Mouse (Mus musculus) neural tube, embryonic 12.5 days (tissue): ENCODE results near the gene Inca1. TPM values are rescaled to one million over a fixed set of nuclear protein-coding genes. Genes with fewer than 3 reads are reported as not detected.

Experiments used
- ATAC-seq: fragments of 200-750 bp; cut with Nextera tagmentation; 2 replicates; pipeline ENCODE4 v1.8.0; 2017; ENCODE audit warnings: low read depth, mild to moderate bottlenecking, moderate TSS enrichment, moderate library complexity; ENCODE audit not compliant: low FRiP score
- H3K27ac ChIP-seq: fragments of 300-500 bp; sonication (generic); 2 replicates; pipeline ENCODE4 v1.5.1; 2016
- H3K27me3 ChIP-seq: fragments of 300-500 bp; sonication (generic); replicated peaks from 2 replicates; pipeline ENCODE4 v1.6.1; 2016; ENCODE audit warnings: mild to moderate bottlenecking
- H3K36me3 ChIP-seq: fragments of 300-500 bp; sonication (generic); 2 replicates; pipeline ENCODE4 v1.6.1; 2016; ENCODE audit warnings: mild to moderate bottlenecking
- H3K4me1 ChIP-seq: fragments of 300-500 bp; sonication (generic); 2 replicates; pipeline ENCODE4 v1.6.1; 2016
- H3K4me2 ChIP-seq: fragments of 300-500 bp; sonication (generic); replicated peaks from 2 replicates; pipeline ENCODE4 v1.6.1; 2016; ENCODE audit warnings: mild to moderate bottlenecking
- H3K4me3 ChIP-seq: fragments of 300-500 bp; sonication (generic); 2 replicates; pipeline ENCODE4 v1.5.1; 2016
- H3K9ac ChIP-seq: fragments of 300-500 bp; sonication (generic); 2 replicates; pipeline ENCODE4 v1.6.1; 2016; ENCODE audit warnings: mild to moderate bottlenecking
- H3K9me3 ChIP-seq: fragments of 300-500 bp; sonication (generic); 2 replicates; pipeline ENCODE4 v1.6.1; 2016; ENCODE audit warnings: mild to moderate bottlenecking
- WGBS: fragments of 180-500 bp; shearing (Covaris S2); methylation state at CpG from one replicate; pipeline ENCODE4 v1.1.7; 2016; 5-methylcytosine and 5-hydroxymethylcytosine counted together
- polyA plus RNA-seq: library from polyadenylated mRNA; unstranded; fragments of >200 nt; fragmentation: Nextera tagmentation; extraction: Ambion mirVana; gene quantifications from 2 replicates; pipeline ENCODE4 v1.2.1, GENCODE M21; 2016

Gene Inca1
- polyA plus RNA-seq, 1 experiment from 2014 or later: 0.71 TPM

GRCm38 (mm10) chr11:70679361-70679760 is 20.6 kb downstream of the Inca1 start:
- no peak overlapping the region for H3K4me2 ChIP-seq
- no peak for ATAC-seq
- no peak overlapping the region for H3K27ac ChIP-seq
- no peak overlapping the region for H3K9ac ChIP-seq
- whole genome bisulfite sequencing: 96% methylated on average over 8 of the region's 8 CpGs
- H3K36me3 ChIP-seq: peaks cover 57% of the 10 kb centered on the region
- peaks cover 11% of the 10 kb centered on the region for H3K4me1 ChIP-seq
- no peak overlapping the region for H3K4me3 ChIP-seq
- H3K9me3 ChIP-seq: no peaks in the 10 kb centered on the region
- no peaks in the 10 kb centered on the region for H3K27me3 ChIP-seq

DNA sequence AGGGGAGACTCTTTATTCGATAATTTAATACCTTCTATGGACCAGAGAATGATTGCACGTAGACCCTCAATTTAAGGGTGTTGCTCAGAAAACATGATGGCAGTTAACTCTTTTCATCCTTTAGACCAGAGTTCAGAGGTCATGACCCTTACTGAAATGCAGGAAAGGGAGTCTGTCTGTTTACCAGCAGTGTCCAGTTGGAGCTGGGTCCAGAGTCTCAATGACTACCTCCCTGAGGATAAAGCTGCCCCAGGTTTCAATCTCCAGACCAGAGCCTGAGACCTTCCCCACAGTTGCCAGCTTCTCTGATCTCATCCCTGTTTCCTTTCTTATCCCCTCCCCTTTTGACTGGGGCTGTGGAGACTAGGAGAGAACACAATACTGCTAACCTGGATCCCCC is 21.4 kb downstream of the Inca1 start:
- Histone ChIP-seq H3K4me1 (peaks cover 11% of the 10 kb centered on the region), H3K36me3 (peaks cover 50% of the 10 kb centered on the region), H3K4me2 (no peak overlapping the region), H3K9me3 (no peaks in the 10 kb centered on the region), H3K27ac (no peak overlapping the region), H3K9ac (no peak overlapping the region), H3K4me3 (no peak overlapping the region), H3K27me3 (no peaks in the 10 kb centered on the region)
- 67% methylated on average over 2 of the region's 2 CpGs for WGBS
- ATAC-seq: no peak

GRCm38 (mm10) chr11:70678092-70678491 is 21.9 kb downstream of the Inca1 start:
- H3K9ac ChIP-seq: no peak overlapping the region
- H3K4me2 ChIP-seq: no peak overlapping the region
- no peak for ATAC-seq
- no peak overlapping the region for H3K4me3 ChIP-seq
- 87% methylated on average over 9 of the region's 9 CpGs for WGBS
- H3K36me3 ChIP-seq: peaks cover 46% of the 10 kb centered on the region
- H3K27ac ChIP-seq: no peak overlapping the region
- H3K9me3 ChIP-seq: no peaks in the 10 kb centered on the region
- no peaks in the 10 kb centered on the region for H3K27me3 ChIP-seq
- H3K4me1 ChIP-seq: peaks cover 11% of the 10 kb centered on the region

- Histone ChIP-seq H3K9me3 (no peaks in the 10 kb centered on the region), H3K4me2 (no peak overlapping the region), H3K4me3 (no peak overlapping the region), H3K27ac (no peak overlapping the region), H3K27me3 (no peaks in the 10 kb centered on the region), H3K9ac (no peak overlapping the region), H3K4me1 (peaks cover 18% of the 10 kb centered on the region), H3K36me3 (peaks cover 32% of the 10 kb centered on the region)
- WGBS: 78% methylated on average over 11 of the region's 11 CpGs
- no peak for ATAC-seq
These were observed 25.5 kb downstream of the Inca1 start for GRCm38 (mm10) chr11:70674501-70674900.

DNA sequence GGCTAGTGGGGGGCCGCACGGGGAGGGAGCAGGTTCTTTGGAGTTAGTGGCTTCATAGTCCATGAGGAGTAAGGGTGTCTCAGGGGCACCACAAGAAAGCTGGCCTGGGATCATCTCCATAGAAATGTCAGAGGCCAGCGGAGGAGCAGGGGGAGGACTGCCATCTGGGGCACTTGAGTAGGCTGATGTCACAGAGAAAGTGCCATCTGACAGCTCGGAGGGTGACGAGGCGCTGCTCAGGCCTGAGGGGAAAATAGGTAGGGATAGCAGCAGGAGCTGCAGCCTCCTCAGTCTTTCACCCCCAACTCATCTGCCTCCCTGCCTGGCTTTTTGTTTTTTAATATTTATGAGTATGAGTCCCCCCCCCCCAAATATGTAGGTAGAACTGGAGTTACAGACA is 25.9 kb downstream of the Inca1 start:
- 64% methylated on average over 6 of the region's 6 CpGs for WGBS
- no peak overlapping the region for H3K4me2 ChIP-seq
- no peaks in the 10 kb centered on the region for H3K9me3 ChIP-seq
- H3K4me1 ChIP-seq: peaks cover 18% of the 10 kb centered on the region
- peaks cover 32% of the 10 kb centered on the region for H3K36me3 ChIP-seq
- H3K27me3 ChIP-seq: no peaks in the 10 kb centered on the region
- ATAC-seq: no peak
- no peak overlapping the region for H3K4me3 ChIP-seq
- H3K27ac ChIP-seq: no peak overlapping the region
- no peak overlapping the region for H3K9ac ChIP-seq

DNA sequence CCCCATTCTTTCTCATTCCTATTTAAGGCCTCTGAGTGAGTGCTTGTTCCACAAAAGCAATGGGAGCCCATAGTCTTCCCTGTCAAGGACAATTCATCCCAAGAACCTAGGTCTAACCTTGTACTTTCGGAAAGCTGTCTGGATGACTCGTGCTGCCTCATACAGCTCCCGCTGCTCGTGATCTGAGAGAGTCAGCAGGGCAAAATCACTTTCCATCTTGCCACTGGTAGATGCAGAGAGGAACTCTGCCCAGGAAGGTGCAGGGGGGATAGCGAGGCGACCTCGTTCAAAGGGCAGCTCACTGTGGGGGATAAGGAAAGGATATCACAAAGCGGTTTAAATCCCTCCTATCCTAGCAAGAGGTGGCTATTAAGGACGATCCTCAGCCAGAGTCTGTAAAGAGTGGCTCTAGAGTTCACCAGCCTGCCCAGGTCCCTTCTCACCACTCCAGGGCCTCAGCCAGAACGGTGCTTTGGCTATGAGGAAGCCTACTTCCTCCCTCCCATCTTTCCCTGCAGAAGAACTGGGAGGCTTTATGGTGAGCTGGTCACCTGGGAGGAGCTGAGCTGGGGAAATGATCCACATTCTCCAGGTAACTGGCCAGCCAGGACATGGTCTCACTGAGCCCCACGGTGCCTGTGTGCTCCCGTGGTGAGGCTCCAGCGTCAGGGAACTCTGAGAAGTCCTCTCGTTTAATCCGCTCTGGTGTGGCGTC is 28.5 kb downstream of the Inca1 start:
- no peaks in the 10 kb centered on the region for H3K27me3 ChIP-seq
- WGBS: 86% methylated on average over 16 of the region's 16 CpGs
- H3K9me3 ChIP-seq: no peaks in the 10 kb centered on the region
- peaks cover 26% of the 10 kb centered on the region for H3K4me1 ChIP-seq
- H3K4me2 ChIP-seq: peak overlapping the region; percentile 77
- no peak overlapping the region for H3K4me3 ChIP-seq
- no peak overlapping the region for H3K27ac ChIP-seq
- peaks cover 37% of the 10 kb centered on the region for H3K36me3 ChIP-seq
- ATAC-seq: no peak
- H3K9ac ChIP-seq: 0 out of 2 replicates have a peak overlapping the region, but pooled peaks have one; percentile 5

DNA sequence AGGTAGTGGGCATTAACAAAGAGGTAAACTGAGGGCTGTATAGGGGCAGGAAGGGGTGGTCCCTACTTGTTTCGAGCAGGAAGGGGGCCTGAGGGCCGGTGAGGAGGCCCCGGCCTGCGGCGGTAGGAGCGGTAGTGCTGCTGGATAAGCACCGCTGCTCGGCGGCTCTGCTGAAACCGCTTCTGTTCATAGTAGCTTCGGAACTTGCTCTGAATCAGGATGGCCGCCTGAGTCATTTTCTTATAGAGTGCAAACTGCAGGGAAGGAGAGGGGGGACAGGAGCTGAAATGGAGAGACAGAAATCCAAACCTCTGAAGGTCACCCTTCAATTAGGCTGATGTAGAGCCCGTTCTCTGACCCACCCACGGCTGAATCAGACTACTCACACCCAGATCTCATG is 29.5 kb downstream of the Inca1 start:
- 51% methylated on average over 14 of the region's 14 CpGs for WGBS
- ATAC-seq: no peak
- Histone ChIP-seq H3K9me3 (no peaks in the 10 kb centered on the region), H3K27me3 (no peaks in the 10 kb centered on the region), H3K27ac (peak overlapping the region; percentile 89; the same call in 1 of the 2 replicates), H3K4me1 (peaks cover 26% of the 10 kb centered on the region), H3K36me3 (peaks cover 32% of the 10 kb centered on the region), H3K4me2 (peak overlapping the region; percentile 77), H3K4me3 (peak overlapping the region; percentile 57), H3K9ac (peak overlapping the region; percentile 76)

GRCm38 (mm10) chr11:70669582-70670345 is 30.2 kb downstream of the Inca1 start:
- under 1% methylated on average over 31 of the region's 31 CpGs for WGBS
- Histone ChIP-seq H3K27me3 (no peaks in the 10 kb centered on the region), H3K36me3 (peaks cover 32% of the 10 kb centered on the region), H3K4me2 (peak overlapping the region; percentile 77), H3K4me1 (peaks cover 26% of the 10 kb centered on the region), H3K4me3 (peak overlapping the region; percentile 57), H3K9me3 (no peaks in the 10 kb centered on the region), H3K27ac (peak overlapping the region; percentile 89), H3K9ac (peak overlapping the region; percentile 76)
- ATAC-seq: peak; percentile 42

GRCm38 (mm10) chr11:70668771-70669505 is 31.0 kb downstream of the Inca1 start, which contains the start of gene Spag7:
Gene Spag7 (minus strand): TSS chr11:70669416.
- H3K4me1 ChIP-seq: peaks cover 26% of the 10 kb centered on the region
- H3K27me3 ChIP-seq: no peaks in the 10 kb centered on the region
- peak within 1 kb of the TSS; percentile 76 for H3K9ac ChIP-seq
- peak within 1 kb of the TSS; percentile 57 for H3K4me3 ChIP-seq
- ATAC-seq: peak; percentile 96
- H3K9me3 ChIP-seq: no peaks in the 10 kb centered on the region
- peaks cover 37% of the 10 kb centered on the region for H3K36me3 ChIP-seq
- WGBS: under 1% methylated on average over 44 of the region's 44 CpGs
- peak within 1 kb of the TSS; percentile 89 for H3K27ac ChIP-seq
- peak within 1 kb of the TSS; percentile 77 for H3K4me2 ChIP-seq

DNA sequence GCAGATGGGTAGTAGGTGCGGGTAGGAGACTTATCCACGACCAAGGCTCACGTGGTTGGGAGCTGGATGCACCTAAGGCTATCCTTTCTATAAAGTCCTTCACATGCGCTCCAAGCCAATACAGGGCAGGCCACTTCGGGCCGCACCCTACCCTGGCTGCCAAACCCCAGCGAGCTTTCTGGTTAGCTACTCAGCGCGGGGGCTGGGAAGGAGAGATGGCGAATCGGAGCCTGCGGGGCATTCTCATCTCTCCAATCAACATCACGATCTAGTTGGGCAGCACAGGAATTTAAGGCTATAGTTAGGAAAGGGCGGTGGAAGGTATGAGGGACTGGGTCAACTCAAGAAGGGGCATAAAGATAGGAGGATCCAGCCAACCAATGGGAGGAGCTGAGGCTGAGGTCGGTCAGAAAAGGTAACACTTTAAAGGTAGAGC is 31.6 kb downstream of the Inca1 start:
- H3K36me3 ChIP-seq: peaks cover 43% of the 10 kb centered on the region
- peak overlapping the region; percentile 57 for H3K4me3 ChIP-seq
- peaks cover 26% of the 10 kb centered on the region for H3K4me1 ChIP-seq
- under 1% methylated on average over 15 of the region's 15 CpGs for WGBS
- H3K4me2 ChIP-seq: peak overlapping the region; percentile 77
- H3K9ac ChIP-seq: peak overlapping the region; percentile 56
- H3K27ac ChIP-seq: peak overlapping the region; percentile 38; the same call in 1 of the 2 replicates
- ATAC-seq: peak; percentile 41; the same call in 1 of the 2 replicates
- no peaks in the 10 kb centered on the region for H3K27me3 ChIP-seq
- no peaks in the 10 kb centered on the region for H3K9me3 ChIP-seq

DNA sequence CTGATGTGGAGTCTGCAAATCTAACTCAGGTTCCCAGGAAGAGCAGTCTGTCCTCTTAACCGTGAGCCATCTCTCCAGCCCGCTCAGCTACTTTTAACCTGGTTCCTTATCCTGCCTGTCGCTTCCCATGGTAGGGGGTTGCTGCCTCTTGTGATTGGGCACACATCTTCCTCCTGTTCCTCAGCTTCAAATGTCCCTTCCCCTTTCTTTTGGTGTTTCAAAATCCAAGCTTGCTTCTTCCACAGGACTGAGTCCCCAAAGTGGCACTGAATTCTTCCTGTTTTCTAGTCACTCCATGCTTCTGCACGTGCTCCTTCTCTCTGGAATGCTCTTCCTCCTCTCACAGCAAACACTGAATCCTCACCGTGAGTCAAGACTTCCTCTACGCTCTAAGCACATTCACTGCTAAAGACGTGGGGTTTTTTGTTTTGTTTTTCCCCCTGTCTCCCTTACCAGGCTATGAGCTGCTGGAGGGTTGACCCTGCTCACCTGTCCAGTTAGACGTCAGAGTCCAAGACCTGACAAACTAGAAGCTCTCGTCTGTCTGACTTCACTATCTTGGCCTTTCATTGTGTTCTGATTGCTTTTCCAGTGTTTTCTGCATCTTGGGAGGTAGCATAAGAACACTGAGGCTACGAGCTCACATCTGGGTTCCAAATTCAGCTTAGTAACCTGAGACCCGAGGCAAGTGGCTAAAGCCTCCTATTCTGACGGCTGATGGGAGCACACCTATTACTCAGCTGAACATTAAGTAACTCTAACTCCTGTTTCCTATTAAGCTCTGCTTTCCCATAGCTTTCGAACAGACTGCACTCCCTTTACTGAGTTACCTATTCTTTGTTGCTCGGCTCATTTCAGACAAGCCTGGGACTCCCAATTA is 32.4 kb downstream of the Inca1 start:
- WGBS: 78% methylated on average over 14 of the region's 14 CpGs
- H3K27ac ChIP-seq: no peak overlapping the region
- peak overlapping the region; percentile 77 for H3K4me2 ChIP-seq
- no peaks in the 10 kb centered on the region for H3K27me3 ChIP-seq
- H3K36me3 ChIP-seq: peaks cover 48% of the 10 kb centered on the region
- ATAC-seq: no peak
- H3K9ac ChIP-seq: peak overlapping the region; percentile 56; the same call in 1 of the 2 replicates
- no peaks in the 10 kb centered on the region for H3K9me3 ChIP-seq
- peak overlapping the region; percentile 57 for H3K4me3 ChIP-seq
- H3K4me1 ChIP-seq: peaks cover 26% of the 10 kb centered on the region
